Mouse (Mus musculus) forebrain, embryonic 12.5 days (tissue): Measurements from ENCODE around the gene Slc5a5. TPM values are rescaled to one million over a fixed set of nuclear protein-coding genes. Genes with fewer than 3 reads are reported as not detected.
A peak's percentile ranks its signal among the peaks of the same experiment; 100 is the strongest.

Source experiments
- ATAC-seq: fragments of 200-750 bp; cut with Nextera tagmentation; 2 replicates; pipeline ENCODE4 v1.8.0; 2017; ENCODE audit warnings: moderate TSS enrichment; ENCODE audit not compliant: low FRiP score
- H3K27ac ChIP-seq: fragments of 300-500 bp; sonication (generic); 2 replicates; pipeline ENCODE4 v1.5.1; 2016; ENCODE audit warnings: mild to moderate bottlenecking
- H3K27me3 ChIP-seq: fragments of 300-500 bp; sonication (generic); 2 replicates; pipeline ENCODE4 v1.6.1; 2016; ENCODE audit warnings: mild to moderate bottlenecking
- H3K36me3 ChIP-seq: fragments of 300-500 bp; sonication (generic); replicated peaks from 2 replicates; pipeline ENCODE4 v1.6.1; 2016; ENCODE audit warnings: mild to moderate bottlenecking
- H3K4me1 ChIP-seq: fragments of 300-500 bp; sonication (generic); 2 replicates; pipeline ENCODE4 v1.6.1; 2016
- H3K4me2 ChIP-seq: fragments of 300-500 bp; sonication (generic); 2 replicates; pipeline ENCODE4 v1.6.1; 2016; ENCODE audit warnings: mild to moderate bottlenecking, moderate library complexity
- H3K4me3 ChIP-seq: fragments of 300-500 bp; sonication (generic); replicated peaks from 2 replicates; pipeline ENCODE4 v1.5.1; 2016; ENCODE audit warnings: mild to moderate bottlenecking
- H3K9ac ChIP-seq: fragments of 300-500 bp; sonication (generic); 2 replicates; pipeline ENCODE4 v1.6.1; 2016; ENCODE audit warnings: mild to moderate bottlenecking
- H3K9me3 ChIP-seq: fragments of 300-500 bp; sonication (generic); 2 replicates; pipeline ENCODE4 v1.6.1; 2016
- WGBS: fragments of 180-500 bp; shearing (Covaris S2); methylation state at CpG from one replicate; pipeline ENCODE4 v1.1.7; 2016; 5-methylcytosine and 5-hydroxymethylcytosine counted together
- polyA plus RNA-seq: library from polyadenylated mRNA; unstranded; fragments of >200 nt; fragmentation: Nextera tagmentation; extraction: Ambion mirVana; gene quantifications from 2 replicates; pipeline ENCODE4 v1.2.1, GENCODE M21; 2016

The Slc5a5 gene
- polyA plus RNA-seq, 1 experiment from 2014 or later: 0.49 TPM

DNA sequence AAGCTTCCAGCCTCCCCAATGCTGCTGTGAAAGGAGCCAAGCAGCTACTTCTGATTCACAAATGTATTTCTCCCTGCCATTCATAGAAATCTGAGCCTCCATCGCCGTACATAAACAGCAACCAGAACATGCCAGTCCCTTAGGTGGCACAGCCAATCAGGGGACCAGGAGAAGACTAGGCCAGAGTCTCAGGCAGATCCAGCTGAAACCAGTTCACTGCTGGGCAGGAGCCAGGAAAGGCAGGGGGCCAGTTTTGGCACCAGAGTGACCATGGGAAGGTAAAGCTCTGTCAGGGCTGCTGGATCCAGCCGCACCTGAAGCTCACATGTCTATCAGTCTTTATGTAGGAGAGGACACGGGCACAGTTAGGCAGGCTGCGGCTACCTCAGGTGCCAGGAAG, 1.9 kb downstream of the Slc5a5 start:
- no peak overlapping the region for H3K27ac ChIP-seq
- H3K4me1 ChIP-seq: peaks cover 19% of the 10 kb centered on the region
- H3K36me3 ChIP-seq: peaks cover 30% of the 10 kb centered on the region
- H3K4me2 ChIP-seq: no peak overlapping the region
- WGBS: 94% methylated on average over 5 of the region's 5 CpGs
- peaks cover 73% of the 10 kb centered on the region for H3K27me3 ChIP-seq
- no peak overlapping the region for H3K9ac ChIP-seq
- no peaks in the 10 kb centered on the region for H3K9me3 ChIP-seq
- no peak overlapping the region for H3K4me3 ChIP-seq
- no peak for ATAC-seq

DNA sequence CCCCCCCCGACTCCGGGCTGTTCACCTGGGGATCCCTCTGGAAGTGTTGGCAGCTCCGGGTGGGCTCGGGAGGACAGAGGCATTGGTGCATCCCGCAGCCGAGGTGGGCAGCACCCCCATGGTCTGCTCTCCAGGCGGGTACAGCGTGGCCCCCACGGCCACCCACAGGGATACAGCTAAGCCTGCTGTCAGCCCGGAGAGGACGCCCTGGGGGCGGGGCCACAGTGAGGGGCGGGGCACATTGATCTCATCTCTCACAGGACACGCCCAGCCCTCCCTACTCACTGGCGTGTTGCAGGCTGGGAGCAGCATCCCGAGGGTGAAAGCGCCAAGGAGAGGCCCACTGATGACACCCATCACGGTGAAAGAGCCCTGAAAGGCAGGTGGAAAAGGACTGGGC, 4.9 kb downstream of the Slc5a5 start:
- Histone ChIP-seq H3K36me3 (0 out of 2 replicates have a peak, but pooled peaks cover under 1% of the 10 kb centered on the region), H3K27ac (no peak overlapping the region), H3K4me2 (peak overlapping the region; percentile 19), H3K4me3 (peak overlapping the region; percentile 6; the same call in 1 of the 2 replicates), H3K27me3 (peaks cover 56% of the 10 kb centered on the region), H3K9me3 (no peaks in the 10 kb centered on the region), H3K9ac (no peak overlapping the region), H3K4me1 (peaks cover 15% of the 10 kb centered on the region)
- peak; percentile 37; the same call in 1 of the 2 replicates for ATAC-seq
- WGBS: 9% methylated on average over 17 of the region's 18 CpGs

GRCm38 (mm10) chr8:70885612-70886011, 6.9 kb downstream of the Slc5a5 start:
- Histone ChIP-seq H3K27me3 (peaks cover 36% of the 10 kb centered on the region), H3K4me1 (0 out of 2 replicates have a peak, but pooled peaks cover 5% of the 10 kb centered on the region), H3K4me2 (no peak overlapping the region), H3K36me3 (no peaks in the 10 kb centered on the region), H3K27ac (no peak overlapping the region), H3K4me3 (no peak overlapping the region), H3K9ac (no peak overlapping the region), H3K9me3 (no peaks in the 10 kb centered on the region)
- ATAC-seq: no peak
- WGBS: 20% methylated on average over 12 of the region's 12 CpGs

DNA sequence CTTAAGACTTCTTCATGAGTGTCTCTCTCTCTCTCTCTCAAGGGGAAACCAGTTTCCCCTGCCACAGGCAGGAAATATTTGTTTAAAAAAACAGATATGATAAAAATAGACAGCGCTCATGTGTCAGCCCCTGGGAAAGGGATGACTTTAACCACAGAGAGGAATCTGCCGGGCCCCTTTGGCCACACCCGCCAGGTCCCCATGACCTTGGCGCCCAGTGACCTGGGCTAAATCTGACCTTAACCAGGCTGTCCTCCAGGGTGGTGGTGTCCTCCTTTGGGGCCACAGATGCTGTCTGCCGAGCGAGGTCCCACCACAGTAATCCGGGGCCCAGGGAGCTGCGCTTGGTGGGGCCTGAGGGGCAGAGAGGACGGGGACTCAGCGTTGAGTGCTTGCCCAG, 7.9 kb downstream of the Slc5a5 start:
- Histone ChIP-seq H3K27ac (no peak overlapping the region), H3K9me3 (no peaks in the 10 kb centered on the region), H3K4me3 (no peak overlapping the region), H3K9ac (no peak overlapping the region), H3K36me3 (no peaks in the 10 kb centered on the region), H3K4me1 (peaks cover 14% of the 10 kb centered on the region), H3K27me3 (peaks cover 26% of the 10 kb centered on the region), H3K4me2 (no peak overlapping the region)
- 92% methylated on average over 10 of the region's 10 CpGs for WGBS
- ATAC-seq: no peak

DNA sequence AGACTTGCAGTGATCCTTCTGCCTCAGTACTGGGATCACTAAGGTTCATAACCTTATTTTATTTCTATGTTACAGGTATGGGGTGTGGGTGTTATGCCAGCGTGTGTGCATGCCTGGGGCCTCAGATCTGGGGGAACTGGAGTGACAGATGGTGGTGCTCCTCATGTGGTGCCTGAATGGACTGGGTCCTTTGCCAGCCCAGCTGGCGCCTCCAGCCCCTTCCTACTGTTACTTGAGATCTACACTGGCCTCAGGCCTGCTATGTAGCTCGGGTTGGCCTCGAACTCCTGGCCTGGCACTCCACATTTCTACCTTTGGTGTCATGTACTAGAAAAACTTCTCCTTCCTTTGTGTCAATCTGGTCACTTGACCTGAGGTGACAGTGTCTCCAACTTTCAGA, 8.4 kb downstream of the Slc5a5 start:
- Histone ChIP-seq H3K36me3 (no peaks in the 10 kb centered on the region), H3K4me2 (no peak overlapping the region), H3K9me3 (no peaks in the 10 kb centered on the region), H3K27ac (no peak overlapping the region), H3K27me3 (peaks cover 21% of the 10 kb centered on the region), H3K4me3 (no peak overlapping the region), H3K9ac (no peak overlapping the region), H3K4me1 (peaks cover 14% of the 10 kb centered on the region)
- no peak for ATAC-seq
- 85% methylated on average over 4 of the region's 4 CpGs for WGBS

- Histone ChIP-seq H3K4me3 (no peak overlapping the region), H3K9ac (0 out of 2 replicates have a peak overlapping the region, but pooled peaks have one; percentile 2), H3K27me3 (peaks cover 3% of the 10 kb centered on the region; the same call in 1 of the 2 replicates), H3K4me2 (no peak overlapping the region), H3K27ac (no peak overlapping the region), H3K4me1 (peaks cover 8% of the 10 kb centered on the region), H3K9me3 (no peaks in the 10 kb centered on the region), H3K36me3 (no peaks in the 10 kb centered on the region)
- no peak for ATAC-seq
- WGBS: 34% methylated on average over 11 of the region's 11 CpGs
Observed at GRCm38 (mm10) chr8:70880546-70880945, 12.0 kb downstream of the Slc5a5 start.

GRCm38 (mm10) chr8:70880126-70880525, 12.4 kb downstream of the Slc5a5 start:
- Histone ChIP-seq H3K4me1 (peaks cover 8% of the 10 kb centered on the region), H3K4me2 (no peak overlapping the region), H3K4me3 (no peak overlapping the region), H3K27ac (no peak overlapping the region), H3K9ac (0 out of 2 replicates have a peak overlapping the region, but pooled peaks have one; percentile 2), H3K27me3 (no peaks in the 10 kb centered on the region), H3K36me3 (no peaks in the 10 kb centered on the region), H3K9me3 (no peaks in the 10 kb centered on the region)
- no peak for ATAC-seq
- WGBS: 10% methylated on average over 4 of the region's 4 CpGs

DNA sequence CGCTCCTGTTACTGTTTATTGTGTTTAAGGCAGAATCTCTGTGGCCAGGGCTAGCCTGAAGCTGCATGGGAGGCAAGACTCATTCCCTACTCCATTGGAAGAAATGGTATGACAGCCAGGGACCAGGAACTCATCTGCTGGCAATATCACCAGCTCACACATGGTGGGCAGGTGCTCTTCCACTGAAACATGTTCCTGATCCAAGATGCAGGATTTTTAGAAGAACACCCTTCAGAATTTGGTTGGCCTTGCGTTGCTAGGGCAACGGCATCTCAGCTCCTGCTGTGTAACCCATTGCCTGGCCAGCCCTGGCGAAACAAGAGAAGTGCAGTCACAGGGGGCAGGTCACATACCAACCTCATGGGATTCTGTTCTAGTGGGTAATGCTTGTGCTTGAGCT, 13.1 kb downstream of the Slc5a5 start:
- no peaks in the 10 kb centered on the region for H3K36me3 ChIP-seq
- WGBS: 50% methylated on average over 4 of the region's 4 CpGs
- no peak overlapping the region for H3K9ac ChIP-seq
- H3K4me1 ChIP-seq: peaks cover 8% of the 10 kb centered on the region
- H3K27me3 ChIP-seq: no peaks in the 10 kb centered on the region
- no peaks in the 10 kb centered on the region for H3K9me3 ChIP-seq
- H3K4me2 ChIP-seq: no peak overlapping the region
- ATAC-seq: no peak
- no peak overlapping the region for H3K27ac ChIP-seq
- H3K4me3 ChIP-seq: no peak overlapping the region

GRCm38 (mm10) chr8:70878178-70878577, 14.4 kb downstream of the Slc5a5 start:
- ATAC-seq: no peak
- no peaks in the 10 kb centered on the region for H3K9me3 ChIP-seq
- H3K4me1 ChIP-seq: peaks cover 8% of the 10 kb centered on the region
- 63% methylated on average over 2 of the region's 2 CpGs for WGBS
- H3K27me3 ChIP-seq: no peaks in the 10 kb centered on the region
- 0 out of 2 replicates have a peak overlapping the region, but pooled peaks have one; percentile 26 for H3K9ac ChIP-seq
- H3K36me3 ChIP-seq: no peaks in the 10 kb centered on the region
- H3K4me3 ChIP-seq: no peak overlapping the region
- H3K27ac ChIP-seq: no peak overlapping the region
- no peak overlapping the region for H3K4me2 ChIP-seq

DNA sequence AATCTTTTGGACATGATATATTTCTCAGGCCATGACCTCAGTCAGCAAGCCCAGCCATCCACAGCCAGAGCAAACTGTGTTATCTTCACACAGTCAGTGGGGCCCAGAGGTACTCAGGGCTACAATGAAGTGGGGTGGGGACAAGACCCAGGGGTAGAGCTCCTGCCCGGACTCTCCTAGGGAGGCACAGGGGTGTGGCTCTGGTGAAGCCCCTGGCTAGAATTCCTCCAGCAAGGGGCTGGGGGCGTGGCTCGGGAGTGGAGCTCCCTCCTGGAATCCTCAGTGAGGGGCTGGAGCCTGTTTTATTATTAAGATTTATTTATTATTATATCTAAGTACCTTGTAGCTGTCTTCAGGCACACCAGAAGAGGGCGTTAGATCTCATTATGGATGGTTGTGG, 16.2 kb downstream of the Slc5a5 start:
- no peaks in the 10 kb centered on the region for H3K27me3 ChIP-seq
- no peaks in the 10 kb centered on the region for H3K36me3 ChIP-seq
- peaks cover 22% of the 10 kb centered on the region for H3K4me1 ChIP-seq
- WGBS: 73% methylated on average over 4 of the region's 4 CpGs
- H3K4me2 ChIP-seq: no peak overlapping the region
- H3K9ac ChIP-seq: no peak overlapping the region
- no peak for ATAC-seq
- H3K9me3 ChIP-seq: no peaks in the 10 kb centered on the region
- H3K27ac ChIP-seq: no peak overlapping the region
- H3K4me3 ChIP-seq: no peak overlapping the region

- 0 out of 2 replicates have a peak overlapping the region, but pooled peaks have one; percentile 3 for H3K27ac ChIP-seq
- H3K9ac ChIP-seq: no peak overlapping the region
- H3K9me3 ChIP-seq: no peaks in the 10 kb centered on the region
- H3K4me2 ChIP-seq: no peak overlapping the region
- 92% methylated on average over 13 of the region's 13 CpGs for WGBS
- H3K36me3 ChIP-seq: no peaks in the 10 kb centered on the region
- no peak overlapping the region for H3K4me3 ChIP-seq
- no peak for ATAC-seq
- H3K27me3 ChIP-seq: no peaks in the 10 kb centered on the region
- peaks cover 22% of the 10 kb centered on the region for H3K4me1 ChIP-seq
Observed at GRCm38 (mm10) chr8:70874441-70874840, 18.1 kb downstream of the Slc5a5 start.

GRCm38 (mm10) chr8:70873364-70873985, 19.1 kb downstream of the Slc5a5 start, which contains the start of gene Ccdc124:
Ccdc124 (minus strand) TSS chr8:70873935.
- Histone ChIP-seq H3K4me1 (peaks cover 32% of the 10 kb centered on the region), H3K27me3 (no peaks in the 10 kb centered on the region), H3K36me3 (no peaks in the 10 kb centered on the region), H3K4me3 (peak within 1 kb of the TSS; percentile 86), H3K4me2 (peak within 1 kb of the TSS; percentile 91), H3K27ac (peak within 1 kb of the TSS; percentile 89), H3K9me3 (no peaks in the 10 kb centered on the region), H3K9ac (peak within 1 kb of the TSS; percentile 72)
- peak; percentile 90 for ATAC-seq
- 1% methylated on average over 46 of the region's 46 CpGs for WGBS
